Mouse (Mus musculus) liver, embryonic 11.5 days (tissue): Measurements from ENCODE around the gene Lyl1. TPM values are rescaled to one million over a fixed set of nuclear protein-coding genes. Genes with fewer than 3 reads are reported as not detected.

Experiments
- ATAC-seq: fragments of 200-750 bp; cut with Nextera tagmentation; replicated peaks from 2 replicates; pipeline ENCODE4 v1.8.0; 2017; ENCODE audit warnings: moderate number of reproducible peaks, mild to moderate bottlenecking, moderate TSS enrichment, moderate library complexity; ENCODE audit not compliant: low FRiP score
- DNase-seq: peaks from one replicate; pipeline ENCODE4 v3.0.0-alpha.2; 2017; ENCODE audit warnings: low spot score
- H3K27ac ChIP-seq: fragments of 300-500 bp; sonication (generic); 2 replicates; pipeline ENCODE4 v1.5.1; 2014; ENCODE audit warnings: mild to moderate bottlenecking, low read depth, low read length, control low read depth
- H3K27me3 ChIP-seq: fragments of 300-500 bp; sonication (generic); replicated peaks from 2 replicates; pipeline ENCODE4 v1.6.1; 2014; ENCODE audit warnings: low read length, mixed read lengths; ENCODE audit not compliant: control insufficient read depth, insufficient read depth
- H3K36me3 ChIP-seq: fragments of 300-500 bp; sonication (generic); 2 replicates; pipeline ENCODE4 v1.6.1; 2014; ENCODE audit warnings: mild to moderate bottlenecking, low read length, moderate library complexity, mixed read lengths; ENCODE audit not compliant: control insufficient read depth, insufficient read depth
- H3K4me1 ChIP-seq: fragments of 300-500 bp; sonication (generic); replicated peaks from 2 replicates; pipeline ENCODE4 v1.6.1; 2014; ENCODE audit warnings: low read length, mixed read lengths; ENCODE audit not compliant: control insufficient read depth, insufficient read depth
- H3K4me2 ChIP-seq: fragments of 300-500 bp; sonication (generic); 2 replicates; pipeline ENCODE4 v1.6.1; 2014; ENCODE audit warnings: mild to moderate bottlenecking, control low read depth, moderate library complexity
- H3K4me3 ChIP-seq: fragments of 300-500 bp; sonication (generic); 2 replicates; pipeline ENCODE4 v1.5.1; 2014; ENCODE audit warnings: low read depth, low read length, control low read depth
- H3K9ac ChIP-seq: fragments of 300-500 bp; sonication (generic); 2 replicates; pipeline ENCODE4 v1.6.1; 2014; ENCODE audit warnings: low read depth, low read length, control low read depth
- H3K9me3 ChIP-seq: fragments of 300-500 bp; sonication (generic); 2 replicates; pipeline ENCODE4 v1.6.1; 2016; ENCODE audit warnings: low read length, inconsistent platforms, mixed read lengths; ENCODE audit not compliant: control insufficient read depth
- WGBS: fragments of 180-500 bp; shearing (Covaris S2); extraction: QIAGEN DNeasy Blood & Tissue Kit; methylation state at CpG from one replicate; pipeline ENCODE4 v1.1.7; 2014; 5-methylcytosine and 5-hydroxymethylcytosine counted together
- polyA plus RNA-seq: library from polyadenylated mRNA; unstranded; fragments of >200 nt; fragmentation: Nextera tagmentation; extraction: Ambion mirVana; gene quantifications from 2 replicates; pipeline ENCODE4 v1.2.1, GENCODE M21; 2014

The Lyl1 gene
- polyA plus RNA-seq, 1 experiment from 2014 or later, result 68.6 TPM

- Histone ChIP-seq H3K4me2 (peak overlapping the region; percentile 46), H3K4me3 (no peak overlapping the region), H3K36me3 (no peaks in the 10 kb centered on the region), H3K27me3 (peaks cover 67% of the 10 kb centered on the region), H3K9ac (0 out of 2 replicates have a peak overlapping the region, but pooled peaks have one; percentile 8), H3K27ac (peak overlapping the region; percentile 9; the same call in 1 of the 2 replicates), H3K4me1 (peaks cover 40% of the 10 kb centered on the region), H3K9me3 (no peaks in the 10 kb centered on the region)
- ATAC-seq (0 out of 2 replicates have a peak, but pooled peaks have one; percentile 27), DNase-seq (no peak)
- WGBS, result 31% methylated on average over 17 of the region's 17 CpGs
These were observed 42.5 kb downstream of the Lyl1 start for GRCm38 (mm10) chr8:84743517-84744420.

- H3K27me3 ChIP-seq, result peaks cover 62% of the 10 kb centered on the region
- no peaks in the 10 kb centered on the region for H3K9me3 ChIP-seq
- peak overlapping the region; percentile 3 for H3K4me2 ChIP-seq
- DNase-seq (no peak), ATAC-seq (no peak)
- H3K36me3 ChIP-seq, result no peaks in the 10 kb centered on the region
- H3K4me3 ChIP-seq, result no peak overlapping the region
- no peak overlapping the region for H3K27ac ChIP-seq
- H3K4me1 ChIP-seq, result peaks cover 39% of the 10 kb centered on the region
- no peak overlapping the region for H3K9ac ChIP-seq
- 11% methylated on average over 17 of the region's 17 CpGs for WGBS
These were observed 44.0 kb downstream of the Lyl1 start for GRCm38 (mm10) chr8:84745032-84745925.

DNA sequence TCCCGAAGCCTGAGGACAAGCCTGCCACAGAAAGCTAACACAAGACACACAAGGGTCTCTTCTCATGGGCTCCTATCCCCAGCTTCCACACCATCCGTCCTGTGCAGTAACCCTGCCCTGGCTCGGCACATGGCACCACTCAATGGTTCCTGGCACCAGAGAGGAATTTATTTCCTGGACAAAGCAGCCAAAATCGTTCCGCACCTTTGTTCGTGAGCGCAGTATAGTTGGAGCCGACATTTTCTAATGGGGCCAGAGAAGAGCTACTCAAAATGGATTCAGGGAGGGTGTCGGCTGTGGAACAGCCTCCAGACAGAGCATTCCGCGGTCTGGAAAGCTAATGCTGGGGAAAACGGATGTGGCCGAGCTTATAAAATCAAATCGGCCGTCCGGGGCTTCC is 48.3 kb downstream of the Lyl1 start:
- H3K27ac ChIP-seq, result no peak overlapping the region
- no peak overlapping the region for H3K9ac ChIP-seq

DNA sequence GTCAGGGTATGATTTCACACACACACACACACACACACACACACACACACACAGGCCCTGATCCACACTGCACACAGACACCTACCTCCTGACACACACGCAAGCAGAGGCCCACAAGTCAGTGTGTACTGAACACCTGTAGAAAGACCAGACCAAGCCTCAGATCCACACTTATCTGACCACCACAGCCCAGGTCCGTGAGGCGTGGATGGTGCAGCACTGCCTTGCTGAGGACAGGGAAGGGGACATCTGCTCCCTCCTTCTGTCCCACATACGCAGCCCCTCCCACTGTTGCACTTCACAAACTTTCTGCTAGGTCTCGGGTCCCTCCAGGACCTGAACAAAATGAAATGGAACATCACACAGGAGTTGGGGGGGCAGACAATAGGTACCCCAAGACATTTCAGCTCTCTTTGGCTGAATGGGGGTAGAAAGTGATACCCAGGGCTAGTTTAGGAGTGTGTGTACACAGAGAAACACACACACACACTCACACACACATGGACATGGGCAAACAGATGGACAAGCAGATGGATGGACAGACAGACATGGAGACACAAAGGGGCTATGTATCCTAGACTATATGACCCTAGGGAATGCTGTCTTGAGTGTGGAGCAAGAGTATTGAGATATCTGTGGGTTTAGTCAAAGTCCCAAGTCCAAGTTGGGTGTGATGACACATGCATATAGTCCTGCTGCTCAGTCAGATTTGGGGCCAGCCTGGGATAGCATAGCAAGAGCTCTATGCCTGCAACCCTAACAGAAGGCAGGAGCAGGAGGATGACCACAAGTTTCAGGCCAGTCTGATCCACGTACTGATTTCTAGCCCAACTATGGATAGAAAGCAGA is 51.7 kb downstream of the Lyl1 start:
- no peak overlapping the region for H3K4me3 ChIP-seq
- peaks cover 25% of the 10 kb centered on the region for H3K27me3 ChIP-seq
- no peaks in the 10 kb centered on the region for H3K36me3 ChIP-seq
- peaks cover 9% of the 10 kb centered on the region for H3K4me1 ChIP-seq
- H3K9ac ChIP-seq, result no peak overlapping the region
- ATAC-seq (peak; percentile 36; the same call in 1 of the 2 replicates), DNase-seq (no peak)
- H3K9me3 ChIP-seq, result no peaks in the 10 kb centered on the region
- H3K27ac ChIP-seq, result no peak overlapping the region
- H3K4me2 ChIP-seq, result no peak overlapping the region
- 63% methylated on average over 6 of the region's 6 CpGs for WGBS

More for the DNA sequence above, 48.3 kb downstream of the Lyl1 start:
- ATAC-seq (no peak), DNase-seq (no peak)
- Histone ChIP-seq H3K27me3 (peaks cover 49% of the 10 kb centered on the region), H3K9me3 (no peaks in the 10 kb centered on the region), H3K36me3 (no peaks in the 10 kb centered on the region), H3K4me1 (peaks cover 20% of the 10 kb centered on the region), H3K4me2 (no peak overlapping the region), H3K4me3 (no peak overlapping the region)
- WGBS, result 79% methylated on average over 16 of the region's 16 CpGs

Other genes with a start within 250 kb of the Lyl1 start
- 46.5 and 50.1 TPM in 2 replicates for gene Ier2, start 38.6 kb upstream of the Lyl1 start, polyA plus RNA-seq
- gene Trmt1, start 15.2 kb upstream of the Lyl1 start, polyA plus RNA-seq, result 94.1 and 95.6 TPM in 2 replicates
- 23.0 and 25.2 TPM in 2 replicates for gene Nacc1, start 13.6 kb upstream of the Lyl1 start, polyA plus RNA-seq
- gene G430095P16Rik, start 21.6 kb downstream of the Lyl1 start, polyA plus RNA-seq, result 11.8 and 12.3 TPM in 2 replicates
- 5.0 and 7.1 TPM in 2 replicates for gene Nfix, start 98.9 kb downstream of the Lyl1 start, polyA plus RNA-seq
- gene Dand5, start 121.4 kb downstream of the Lyl1 start, polyA plus RNA-seq, result 4.5 and 4.9 TPM in 2 replicates
- gene Gadd45gip1, start 130.1 kb downstream of the Lyl1 start, polyA plus RNA-seq, result 87.8 and 90.6 TPM in 2 replicates
- gene Rad23a, start 139.2 kb downstream of the Lyl1 start, polyA plus RNA-seq, result 188 and 191 TPM in 2 replicates
- gene Calr, start 145.5 kb downstream of the Lyl1 start, polyA plus RNA-seq, result 860 and 893 TPM in 2 replicates
- gene Farsa, start 155.5 kb downstream of the Lyl1 start, polyA plus RNA-seq, result 130 TPM in 2 replicates
- 144 and 160 TPM in 2 replicates for gene Syce2, start 170.7 kb downstream of the Lyl1 start, polyA plus RNA-seq
- gene Gcdh, start 192.5 kb downstream of the Lyl1 start, polyA plus RNA-seq, result 53.5 and 56.7 TPM in 2 replicates
- gene Klf1, start 200.5 kb downstream of the Lyl1 start, polyA plus RNA-seq, result 458 and 504 TPM in 2 replicates
- 11.5 and 12.7 TPM in 2 replicates for gene Dnase2a, start 207.1 kb downstream of the Lyl1 start, polyA plus RNA-seq
- gene Mast1, start 235.9 kb downstream of the Lyl1 start, polyA plus RNA-seq, result 0.14 and 0.29 TPM in 2 replicates
- gene Rtbdn, start 245.5 kb downstream of the Lyl1 start, polyA plus RNA-seq, result 0.22 and 0.49 TPM in 2 replicates